Mouse (Mus musculus) right cerebral cortex, postnatal 25 days (tissue): ENCODE data around the gene Ccl7.

Experiments
- DNase-seq: peaks from one replicate; pipeline ENCODE4 v3.0.0; 2022

The Ccl7 gene

DNA sequence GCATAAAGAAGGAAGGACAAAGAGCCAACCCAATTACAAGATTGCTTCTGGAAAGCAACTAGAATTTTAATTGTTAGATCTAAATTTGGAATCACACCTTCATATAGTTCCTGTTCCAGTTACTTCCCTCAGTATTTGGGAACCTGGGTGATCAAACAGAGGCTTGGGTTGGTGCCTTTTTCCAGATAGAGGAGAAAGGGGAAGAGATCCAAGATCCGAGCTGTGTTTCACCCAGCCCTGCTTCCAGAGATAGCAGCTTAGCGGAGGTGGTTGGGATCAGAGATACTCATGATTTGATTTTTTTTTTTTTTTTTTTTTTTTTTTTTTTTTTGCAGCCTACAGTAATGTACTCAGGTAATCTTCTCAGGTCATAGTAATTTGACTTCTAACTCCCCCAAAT is 9.7 kb upstream of the Ccl7 start:
- no peak for DNase-seq

DNA sequence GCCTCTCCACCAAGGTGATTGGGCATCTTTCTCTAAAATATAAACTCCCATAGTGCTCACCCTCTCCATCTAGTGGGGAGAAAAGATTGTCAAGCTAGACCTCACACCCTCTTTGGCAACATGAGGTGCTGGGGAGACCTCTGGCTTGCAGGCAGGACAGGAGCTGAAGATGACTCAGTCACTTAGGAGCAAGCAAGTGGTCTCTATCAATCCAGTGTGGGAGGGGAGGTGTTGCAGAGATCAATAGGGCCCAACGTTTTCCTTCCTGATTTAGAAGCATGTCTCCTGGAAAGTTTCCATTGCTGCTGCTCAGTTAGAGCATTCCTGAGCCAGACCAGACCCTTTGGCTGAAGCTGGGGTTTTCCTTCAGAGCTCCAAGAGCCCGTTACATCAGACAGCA is 7.0 kb upstream of the Ccl7 start, which contains the start of gene Gm17268:
Gene Gm17268 (minus strand): TSS at position 28 of the 400 bp plus-strand sequence.
- no peak for DNase-seq

DNA sequence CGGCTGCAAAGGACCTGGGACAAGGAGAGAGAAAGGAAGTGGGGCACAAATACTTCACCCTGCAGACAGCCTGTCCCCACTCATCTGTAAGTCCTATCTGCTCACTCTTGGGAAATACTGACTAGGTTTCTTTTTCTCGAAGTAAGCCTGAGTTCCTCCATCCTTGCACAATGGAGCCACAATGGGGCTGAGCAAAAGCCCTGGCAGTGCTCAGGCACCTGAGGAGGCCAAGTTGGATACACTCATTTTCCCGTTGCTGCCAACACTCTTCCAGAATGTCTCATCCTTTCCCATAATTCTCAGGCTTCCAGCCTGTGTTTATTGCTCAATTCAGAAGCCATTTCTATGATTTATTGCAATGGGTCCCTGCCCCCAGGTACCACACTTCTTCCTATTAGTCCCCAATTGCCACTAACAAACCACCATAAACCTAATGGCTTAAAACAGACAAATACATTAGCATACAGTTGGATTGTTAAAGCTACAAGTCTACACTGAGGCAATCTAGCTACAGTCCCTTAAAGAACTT is 6.3 kb upstream of the Ccl7 start:
- no peak for DNase-seq

DNA sequence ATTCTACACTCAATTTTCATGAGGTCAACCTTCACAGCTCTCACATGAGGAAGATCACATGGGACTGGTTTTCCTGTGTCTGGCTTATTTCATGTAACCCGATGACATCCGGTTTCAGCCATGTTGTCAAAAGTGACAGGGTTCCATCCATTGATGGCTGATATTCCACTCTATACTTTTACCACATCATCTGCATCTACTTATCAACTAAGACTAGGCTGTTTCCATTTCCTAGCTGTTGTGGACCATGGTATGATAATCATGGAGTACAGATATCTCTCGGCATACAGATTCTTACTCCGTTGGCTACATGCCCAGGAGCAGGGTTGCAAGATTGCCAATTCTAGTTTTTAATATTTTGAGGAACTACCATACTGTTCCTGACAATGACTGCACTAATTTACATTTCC is 3.8 kb upstream of the Ccl7 start:
- no peak for DNase-seq

GRCm38 (mm10) chr11:82047746-82048415 is 2.4 kb downstream of the Ccl7 start:
- DNase-seq = no peak

GRCm38 (mm10) chr11:82053849-82054248 is 8.3 kb downstream of the Ccl7 start:
- DNase-seq = no peak

DNA sequence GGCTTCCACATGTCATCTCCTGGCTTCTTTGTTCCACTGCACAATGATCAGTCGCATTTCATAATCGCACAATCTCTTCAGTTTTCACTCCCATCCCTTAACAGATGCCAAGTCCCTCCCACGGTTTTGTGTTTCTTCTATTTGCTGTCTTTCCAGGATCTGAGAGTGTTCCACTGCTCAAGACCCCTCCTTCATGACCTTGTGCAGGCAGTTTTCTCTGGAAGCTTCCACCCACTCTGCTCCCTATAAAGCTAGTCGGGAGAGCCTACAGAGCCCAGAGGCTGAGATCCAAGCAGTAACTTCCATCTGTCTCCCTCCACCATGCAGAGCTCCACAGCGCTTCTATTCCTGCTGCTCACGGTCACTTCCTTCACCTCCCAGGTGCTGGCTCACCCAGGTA is 12.1 kb downstream of the Ccl7 start, which contains the start of gene Ccl11:
Gene Ccl11 (plus strand): TSS at position 178 of the 400 bp plus-strand sequence.
- DNase-seq = peak; percentile 25

DNA sequence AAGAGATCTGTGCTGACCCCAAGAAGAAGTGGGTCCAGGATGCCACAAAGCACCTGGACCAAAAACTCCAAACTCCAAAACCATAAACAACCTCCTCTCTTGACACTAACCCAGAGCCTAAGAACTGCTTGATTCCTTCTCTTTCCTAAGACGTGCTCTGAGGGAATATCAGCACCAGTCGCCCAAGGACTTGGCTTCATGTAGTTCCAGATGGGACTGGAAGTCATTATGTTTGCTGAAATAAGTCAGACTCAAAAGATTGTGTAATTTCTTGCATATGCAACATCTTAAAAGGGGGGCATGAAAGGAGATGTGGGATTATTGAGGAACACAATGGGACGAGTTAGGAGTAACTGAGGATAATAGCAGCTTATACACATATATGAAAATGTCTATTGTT is 16.7 kb downstream of the Ccl7 start:
- DNase-seq = no peak

GRCm38 (mm10) chr11:82063454-82063853 is 17.9 kb downstream of the Ccl7 start:
- no peak for DNase-seq

- no peak for DNase-seq
These were observed 21.6 kb downstream of the Ccl7 start for GRCm38 (mm10) chr11:82066953-82067571.

DNA sequence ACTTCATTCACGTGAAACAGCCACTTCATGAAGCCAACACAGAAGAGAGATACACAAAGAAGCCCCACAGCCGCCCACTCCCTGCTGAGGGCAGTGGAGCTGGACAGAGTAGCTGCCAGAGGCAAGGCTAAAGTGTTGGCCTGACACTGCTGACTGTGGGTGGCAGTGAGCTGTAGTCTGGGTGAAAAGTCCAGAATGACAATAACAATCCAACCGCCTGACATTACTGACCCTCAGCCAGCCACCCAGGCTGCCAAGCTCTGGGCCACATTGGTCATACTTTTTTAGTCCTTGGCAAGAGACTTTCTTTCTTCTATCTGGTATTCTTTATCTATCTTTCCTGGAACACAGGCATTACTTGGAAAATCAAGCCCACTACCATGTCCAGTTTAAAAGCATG is 25.6 kb downstream of the Ccl7 start:
- no peak for DNase-seq

- no peak for DNase-seq
These were observed 26.9 kb downstream of the Ccl7 start for GRCm38 (mm10) chr11:82072374-82072773.

DNA sequence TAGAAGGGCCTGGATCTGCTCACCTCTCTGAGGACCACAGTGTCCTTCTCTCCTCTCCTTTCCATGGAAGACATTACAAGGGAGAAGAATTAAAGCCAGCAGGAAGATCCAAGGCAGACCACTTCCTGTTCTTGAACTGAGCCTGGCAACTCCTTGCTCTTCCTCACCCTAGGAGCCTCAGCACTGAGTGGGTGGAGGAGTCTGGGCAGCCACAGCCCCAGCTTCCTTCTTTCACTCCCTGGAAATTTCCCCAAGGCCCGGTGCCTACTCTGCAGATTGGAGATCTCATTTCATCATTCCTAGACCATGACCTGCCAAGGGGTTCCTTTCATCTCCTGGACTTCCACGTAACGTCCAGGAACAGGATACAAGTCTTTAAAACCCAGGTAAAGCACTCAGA is 27.5 kb downstream of the Ccl7 start:
- DNase-seq = no peak

GRCm38 (mm10) chr11:82073686-82074085 is 28.2 kb downstream of the Ccl7 start:
- DNase-seq = no peak

DNA sequence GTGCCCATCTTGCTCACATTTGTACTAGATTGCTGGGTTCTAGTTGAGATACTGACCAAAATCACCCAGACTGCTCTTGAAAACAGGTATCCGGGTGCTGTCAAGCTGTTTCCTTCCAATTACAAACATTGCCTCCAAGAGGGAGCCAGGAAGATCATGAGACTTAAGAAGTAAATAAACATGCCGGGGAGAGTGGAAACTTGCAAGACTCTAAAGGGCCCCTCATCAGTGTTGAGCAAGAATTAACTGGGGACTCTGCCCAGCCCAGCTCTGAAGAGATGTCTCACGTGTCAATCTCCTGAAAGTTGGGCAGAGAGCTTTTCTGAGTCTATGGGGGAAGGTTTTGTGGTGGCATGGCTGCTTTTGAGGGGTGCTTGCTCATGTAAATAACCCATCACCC is 31.5 kb downstream of the Ccl7 start:
- DNase-seq = no peak

DNA sequence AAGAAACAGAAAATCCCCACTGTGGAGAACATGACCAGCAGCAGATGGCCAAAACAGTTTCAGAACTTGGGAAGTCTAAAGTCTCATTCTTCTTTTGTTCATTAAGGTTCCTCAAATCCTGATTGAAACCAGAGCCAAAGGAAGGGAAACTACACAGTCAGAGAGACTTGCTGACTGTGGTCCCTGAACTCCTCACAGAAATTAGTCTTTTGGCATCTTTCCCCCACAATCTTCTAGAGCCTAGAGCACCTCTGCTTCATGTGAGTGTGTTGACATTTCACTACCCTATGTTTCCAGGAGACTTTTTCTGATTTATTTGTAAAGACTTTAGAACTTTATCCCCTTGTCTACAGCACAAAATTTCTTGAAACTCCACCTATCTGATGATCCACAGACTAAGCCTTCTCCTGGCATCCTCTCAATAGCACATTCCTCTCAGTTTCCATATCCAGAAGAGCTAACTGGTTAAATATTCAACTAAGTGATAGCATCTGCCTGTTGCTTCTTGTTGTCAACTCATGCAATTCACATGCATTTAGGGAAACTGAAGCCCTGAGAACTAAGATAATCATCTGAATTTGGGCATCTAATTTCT is 32.7 kb downstream of the Ccl7 start:
- no peak for DNase-seq

DNA sequence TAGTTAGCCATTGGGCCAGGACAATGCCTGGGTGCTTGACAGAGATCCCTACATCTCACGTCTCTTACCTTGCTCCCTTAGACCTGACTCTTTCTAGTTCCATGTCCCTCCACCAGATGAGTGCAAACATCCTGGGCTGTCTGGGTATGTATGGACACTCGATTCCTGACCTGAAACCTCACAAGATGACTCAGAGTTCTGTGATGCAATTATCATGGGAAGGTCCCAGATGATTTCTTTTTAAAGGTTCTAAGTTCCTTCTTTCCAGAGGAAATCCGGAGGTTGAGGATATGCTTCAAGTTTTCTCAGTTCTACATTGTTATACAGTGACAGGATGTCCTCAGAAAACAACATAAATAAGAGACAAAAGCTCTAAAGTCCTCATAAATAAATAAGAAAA is 35.4 kb downstream of the Ccl7 start:
- DNase-seq = no peak

DNA sequence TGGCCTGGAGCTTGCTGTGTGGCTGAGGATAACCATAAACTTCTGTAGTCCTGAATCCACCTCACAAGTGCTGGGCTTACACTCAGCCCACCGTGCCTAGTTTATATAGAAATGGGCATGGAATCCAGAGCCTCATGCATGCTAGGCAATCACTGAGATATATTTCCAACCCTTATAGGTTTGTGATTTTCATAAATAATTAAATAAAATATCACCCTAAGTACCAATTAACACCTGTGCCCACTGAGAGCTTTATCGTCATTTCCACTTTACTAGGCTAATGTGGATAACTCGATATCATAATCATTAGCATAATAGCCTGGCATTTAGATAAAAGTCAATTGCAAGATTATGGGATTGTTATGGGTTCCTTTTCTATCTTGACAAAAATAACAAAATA is 38.8 kb downstream of the Ccl7 start:
- no peak for DNase-seq
